Mouse (Mus musculus) macrophage (primary cell): Measurements from ENCODE around the gene Ube2h. TPM values are rescaled to one million over a fixed set of nuclear protein-coding genes. Genes with fewer than 3 reads are reported as not detected.
"Not testable (repeated sequence)": the region's sequence is repeated elsewhere in the genome, so short reads cannot be mapped to it uniquely, and the experiment has no call there.

Experiments used
- H3K27ac ChIP-seq: fragments of 350-480 bp; formaldehyde crosslinking; 2 replicates; pipeline ENCODE4 v1.9.0; 2021
- H3K36me3 ChIP-seq: fragments of 350-480 bp; formaldehyde crosslinking; 2 replicates; pipeline ENCODE4 v1.9.0; 2021; ENCODE audit errors: inconsistent target
- H3K4me3 ChIP-seq: fragments of 350-480 bp; formaldehyde crosslinking; 2 replicates; pipeline ENCODE4 v1.9.0; 2021; ENCODE audit errors: inconsistent target
- H3K79me2 ChIP-seq: fragments of 350-480 bp; formaldehyde crosslinking; 2 replicates; pipeline ENCODE4 v1.9.0; 2021; ENCODE audit errors: inconsistent target
- WGBS: methylation state at CpG from one replicate; pipeline ENCODE4 v1.1.7; 2026; ENCODE audit warnings: inconsistent platforms; ENCODE audit not compliant: missing documents; 5-methylcytosine and 5-hydroxymethylcytosine counted together
- polyA plus RNA-seq: library from polyadenylated mRNA; stranded (reverse); fragments of 250-400 nt; gene quantifications from 3 replicates; pipeline ENCODE4 v1.2.4, GENCODE M21; 2018; ENCODE audit warnings: inconsistent platforms

Ube2h gene
- polyA plus RNA-seq, 1 experiment from 2014 or later, result 32.4 TPM

DNA sequence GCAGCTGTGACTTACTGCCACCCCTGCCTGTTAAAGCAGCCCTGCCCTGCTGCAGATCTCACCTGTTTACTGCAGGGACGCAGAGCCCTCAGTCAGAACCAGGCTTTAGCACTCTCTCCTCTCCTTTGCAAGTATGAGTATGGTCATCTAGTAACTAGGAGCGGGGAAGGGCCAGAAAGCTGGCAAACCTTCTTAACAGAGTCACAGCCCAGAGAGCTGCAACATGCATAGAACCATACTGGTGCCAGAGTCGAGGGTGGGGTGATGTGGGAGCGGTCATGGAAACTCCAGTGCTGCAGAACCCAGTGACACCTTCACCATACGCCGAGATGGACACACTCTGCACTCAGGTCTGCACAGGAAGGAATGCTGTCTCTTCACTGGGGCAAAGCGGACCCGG is 91.9 kb downstream of the Ube2h start:
- peaks cover 4% of the 10 kb centered on the region; the same call in 1 of the 2 replicates for H3K36me3 ChIP-seq
- H3K79me2 ChIP-seq, result no peaks in the 10 kb centered on the region
- H3K4me3 ChIP-seq, result no peak overlapping the region
- WGBS, result 94% methylated on average over 8 of the region's 8 CpGs
- no peak overlapping the region for H3K27ac ChIP-seq

DNA sequence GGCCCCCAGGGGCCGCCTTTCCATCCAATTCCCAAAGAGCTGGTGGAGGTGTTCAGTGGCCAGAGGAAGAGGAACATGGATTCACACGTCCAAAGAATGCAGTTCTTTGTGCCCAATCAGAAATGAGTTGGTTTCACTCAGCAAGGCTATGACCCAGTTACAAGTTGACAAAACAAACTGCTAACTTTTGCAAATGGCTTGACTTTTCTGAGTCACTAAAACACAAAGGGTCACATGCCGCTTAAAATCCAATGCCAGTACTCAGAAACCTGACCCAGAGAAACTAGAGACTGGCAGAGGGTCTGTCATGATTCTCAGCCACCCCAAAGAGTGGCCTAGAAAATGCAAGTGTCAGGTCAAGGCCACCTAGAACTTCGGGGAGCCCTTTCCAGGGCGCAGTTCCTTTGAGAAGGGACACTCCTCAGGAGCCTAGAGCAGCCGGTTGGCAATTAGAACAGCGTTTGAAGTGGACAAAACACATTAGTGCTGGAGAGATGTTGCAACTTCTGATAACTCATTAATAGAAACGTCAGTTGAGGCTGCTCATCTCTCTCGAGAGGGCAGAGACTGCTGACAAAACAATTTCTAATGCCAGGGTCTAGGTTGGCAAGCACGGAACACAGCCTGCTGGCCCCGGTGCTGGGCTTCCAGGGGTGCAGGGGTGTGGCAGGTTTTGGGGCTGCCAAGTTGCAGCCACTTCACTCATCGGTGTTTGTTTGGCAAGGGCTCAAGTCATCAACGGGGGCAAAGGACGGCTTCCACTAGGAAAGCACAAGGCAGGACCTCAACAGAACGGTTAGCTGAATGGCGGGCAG is 92.5 kb downstream of the Ube2h start:
- H3K4me3 ChIP-seq, result no peak overlapping the region
- no peak overlapping the region for H3K27ac ChIP-seq
- WGBS, result 90% methylated on average over 15 of the region's 16 CpGs
- peaks cover 4% of the 10 kb centered on the region; the same call in 1 of the 2 replicates for H3K36me3 ChIP-seq
- H3K79me2 ChIP-seq, result no peaks in the 10 kb centered on the region

DNA sequence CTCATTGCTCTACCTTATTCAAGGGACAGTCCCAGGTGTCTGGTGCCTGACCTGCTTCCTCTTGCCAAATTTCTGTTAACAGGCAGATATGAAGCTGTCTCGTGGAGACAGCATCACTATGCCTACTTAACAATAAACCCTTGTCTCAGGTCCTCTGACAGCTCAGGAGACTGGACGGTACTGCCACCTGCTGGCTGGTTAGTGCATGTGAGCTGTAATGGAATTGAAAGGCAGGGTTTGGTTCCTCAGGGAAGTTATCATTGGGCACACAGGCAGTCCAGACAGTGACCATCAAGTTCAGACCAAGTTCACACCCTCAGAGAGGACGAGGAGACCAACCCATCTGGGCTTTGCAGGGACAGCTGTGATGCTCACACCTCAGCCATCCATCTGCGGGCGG is 93.6 kb downstream of the Ube2h start:
- Histone ChIP-seq H3K27ac (no peak overlapping the region), H3K79me2 (no peaks in the 10 kb centered on the region)
- WGBS, result 36% methylated on average over 5 of the region's 5 CpGs

DNA sequence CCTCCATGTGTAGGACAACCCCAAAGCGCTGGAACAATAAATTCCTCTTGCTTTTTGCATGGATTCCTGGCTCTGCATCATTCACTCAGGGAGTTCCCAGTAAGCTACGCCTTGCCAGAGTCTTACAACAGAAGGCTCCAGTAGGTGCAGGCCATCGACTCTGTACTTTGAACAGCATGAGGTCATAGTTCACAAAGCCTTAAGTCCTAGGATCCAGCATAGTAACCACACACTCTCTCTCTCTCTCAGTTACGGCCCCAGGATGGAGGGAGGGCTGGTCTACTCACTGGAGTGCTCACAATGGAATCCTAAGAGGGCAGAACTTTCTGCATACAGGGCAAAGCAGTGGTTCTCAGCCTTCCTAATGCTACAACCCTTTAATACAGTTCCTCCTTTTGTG is 95.5 kb downstream of the Ube2h start:
- Histone ChIP-seq H3K36me3 (no peaks in the 10 kb centered on the region), H3K79me2 (no peaks in the 10 kb centered on the region), H3K27ac (no peak overlapping the region), H3K4me3 (no peak overlapping the region)
- 87% methylated on average over 4 of the region's 4 CpGs for WGBS

More for the DNA sequence above, 93.6 kb downstream of the Ube2h start:
- H3K4me3 ChIP-seq, result no peak overlapping the region
- H3K36me3 ChIP-seq, result peaks cover 4% of the 10 kb centered on the region; the same call in 1 of the 2 replicates

DNA sequence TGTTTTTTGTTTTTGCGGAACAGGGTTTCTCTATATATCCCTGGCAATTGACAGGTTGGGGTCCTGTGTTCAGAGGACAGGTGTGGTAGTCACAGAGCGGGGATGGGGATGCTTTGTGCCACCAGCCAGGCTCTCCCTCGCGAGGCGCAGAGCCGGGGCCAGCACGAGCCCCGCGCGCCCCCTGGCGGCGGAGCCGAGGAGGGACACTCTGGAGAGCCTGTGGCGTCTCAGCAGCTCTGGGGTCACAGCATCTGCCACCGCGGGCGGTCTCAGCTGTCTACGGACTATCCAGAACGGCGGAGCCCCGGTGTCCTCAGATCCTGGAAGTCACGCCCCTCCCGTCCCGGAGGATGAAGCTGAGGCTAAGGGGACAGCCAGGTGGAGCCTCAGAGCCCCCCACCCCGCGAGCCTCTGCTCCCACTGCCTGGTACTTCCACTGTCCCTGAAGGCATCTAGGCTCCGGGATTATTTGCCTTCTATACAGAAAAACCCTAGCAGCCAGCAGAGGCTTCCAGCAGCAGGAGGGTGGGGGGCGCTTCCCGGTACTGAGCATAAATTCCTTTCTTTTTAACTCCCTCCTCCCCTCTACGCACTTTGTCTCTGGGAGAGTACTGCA is 98.6 kb downstream of the Ube2h start:
- no peaks in the 10 kb centered on the region for H3K79me2 ChIP-seq
- no peak overlapping the region for H3K4me3 ChIP-seq
- no peak overlapping the region for H3K27ac ChIP-seq
- H3K36me3 ChIP-seq, result no peaks in the 10 kb centered on the region
- 9% methylated on average over 30 of the region's 30 CpGs for WGBS

DNA sequence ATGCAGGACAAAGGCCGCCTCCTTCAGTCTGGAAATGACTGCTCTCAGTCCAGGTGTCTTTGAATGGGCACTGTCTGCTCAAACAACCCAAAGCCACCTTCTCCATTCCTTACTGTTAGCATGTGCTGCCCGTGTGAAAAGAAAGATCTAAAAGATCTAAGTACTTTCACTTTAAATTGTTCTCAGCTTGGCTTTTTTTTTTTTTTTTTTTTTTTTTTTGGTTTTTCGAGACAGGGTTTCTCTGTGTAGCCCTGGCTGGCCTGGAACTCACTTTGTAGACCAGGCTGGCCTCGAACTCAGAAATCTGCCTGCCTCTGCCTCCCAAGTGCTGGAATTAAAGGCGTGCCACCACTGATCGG is 99.2 kb downstream of the Ube2h start:
- WGBS, result 62% methylated on average over 2 of the region's 6 CpGs
- not testable (repeated sequence) for H3K27ac ChIP-seq, H3K4me3 ChIP-seq, H3K79me2 ChIP-seq, H3K36me3 ChIP-seq

DNA sequence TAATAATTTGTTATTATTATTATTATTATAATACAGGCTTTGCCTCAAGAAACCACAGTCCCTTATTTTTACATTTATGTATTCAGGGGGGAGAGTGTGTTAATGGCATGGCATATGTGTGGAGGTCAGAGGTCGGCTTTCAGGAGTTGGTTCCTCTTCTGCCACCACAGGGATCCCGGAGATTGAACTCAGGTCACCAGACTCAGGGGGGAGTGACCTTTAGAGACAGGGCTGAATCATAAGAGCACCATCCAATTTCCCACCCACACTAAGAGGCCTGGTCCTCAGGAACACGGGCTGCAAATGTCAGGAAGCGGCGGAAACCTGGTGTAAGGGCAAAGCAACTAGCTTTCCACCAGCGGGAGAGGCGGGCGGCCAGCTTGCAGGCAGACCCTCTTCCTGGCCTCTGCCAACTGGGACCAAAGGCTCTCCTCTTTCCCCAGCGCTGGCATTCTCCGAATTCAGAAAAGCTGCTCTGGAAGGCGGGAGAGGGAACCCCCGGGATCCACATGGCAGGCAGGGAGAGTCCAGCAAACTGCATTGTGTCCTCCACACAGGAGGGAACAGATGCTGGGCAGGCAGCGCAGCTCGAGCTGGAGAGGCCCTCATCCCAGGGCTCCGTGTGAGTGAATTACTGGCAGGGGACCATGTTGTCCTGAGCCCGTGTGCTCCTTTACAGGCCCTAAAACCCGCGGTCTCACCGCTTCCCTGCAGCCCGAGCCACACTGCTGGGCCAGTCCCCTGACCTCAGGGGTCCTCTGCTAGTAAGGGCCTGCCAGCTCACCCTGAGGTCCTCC is 99.8 kb downstream of the Ube2h start:
- WGBS, result 78% methylated on average over 20 of the region's 20 CpGs
- H3K27ac ChIP-seq, result no peak overlapping the region
- H3K79me2 ChIP-seq, result no peaks in the 10 kb centered on the region
- no peak overlapping the region for H3K4me3 ChIP-seq
- no peaks in the 10 kb centered on the region for H3K36me3 ChIP-seq

DNA sequence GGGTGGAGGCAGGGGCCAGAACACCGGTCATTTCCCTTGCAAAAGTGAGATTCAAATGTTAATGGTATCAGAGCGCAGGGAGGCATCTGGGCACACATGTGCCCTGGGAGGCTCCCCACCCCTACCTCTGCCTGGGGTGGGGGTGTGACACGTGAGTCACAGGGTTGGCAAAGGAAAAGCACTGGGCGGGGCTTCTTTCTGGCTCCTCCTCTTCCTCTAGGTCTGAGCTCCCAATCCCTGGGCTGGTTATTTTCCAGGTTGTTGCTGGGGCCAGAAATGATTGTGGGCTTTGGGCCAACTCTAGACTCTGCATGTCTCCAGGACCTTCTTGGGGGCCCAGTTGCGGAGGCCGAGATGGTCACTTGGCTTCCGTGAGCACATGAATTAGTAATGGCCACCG is 108.2 kb downstream of the Ube2h start:
- H3K36me3 ChIP-seq, result no peaks in the 10 kb centered on the region
- H3K27ac ChIP-seq, result no peak overlapping the region
- no peaks in the 10 kb centered on the region for H3K79me2 ChIP-seq
- no peak overlapping the region for H3K4me3 ChIP-seq
- 93% methylated on average over 7 of the region's 8 CpGs for WGBS

DNA sequence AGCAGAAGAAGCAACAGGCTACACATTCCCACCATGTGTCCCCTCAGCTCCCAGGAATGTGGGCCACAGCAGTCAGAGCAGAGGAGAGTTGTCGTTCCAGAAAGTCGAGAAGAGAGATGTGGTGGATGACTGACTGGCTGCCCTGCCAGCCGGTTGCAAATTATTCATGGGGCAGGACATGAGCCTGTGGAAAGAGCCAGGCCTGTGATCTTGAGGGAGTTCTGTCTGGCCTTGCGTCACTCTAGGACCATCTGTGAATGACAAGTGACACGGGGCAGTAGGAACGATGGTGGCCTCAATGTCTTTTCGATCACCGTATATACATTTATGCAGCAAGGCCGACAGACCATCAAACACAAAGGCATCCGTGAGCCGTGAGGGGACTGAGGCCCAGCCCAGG is 108.7 kb downstream of the Ube2h start:
- Histone ChIP-seq H3K4me3 (no peak overlapping the region), H3K27ac (no peak overlapping the region), H3K36me3 (no peaks in the 10 kb centered on the region), H3K79me2 (no peaks in the 10 kb centered on the region)
- WGBS, result 93% methylated on average over 11 of the region's 11 CpGs

DNA sequence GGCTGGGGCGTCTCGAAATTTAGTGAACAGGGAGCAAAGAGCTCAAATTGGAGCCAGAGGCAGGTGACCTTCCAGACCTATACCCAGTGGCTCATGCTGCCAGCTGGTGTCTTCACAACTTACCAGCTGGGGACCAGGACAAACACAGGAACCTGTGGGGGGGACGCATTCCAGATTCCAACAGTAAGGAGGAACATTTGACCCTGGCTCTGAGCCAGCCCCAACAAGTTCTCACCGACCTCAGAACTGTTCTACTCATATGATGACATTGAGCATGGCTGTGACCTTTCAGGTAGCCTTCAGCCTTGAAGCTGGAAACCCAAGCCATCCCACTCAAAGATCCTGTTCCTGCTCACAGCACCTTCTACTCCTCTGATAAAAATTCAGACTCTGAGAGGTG is 120.7 kb downstream of the Ube2h start:
- no peaks in the 10 kb centered on the region for H3K36me3 ChIP-seq
- H3K27ac ChIP-seq, result no peak overlapping the region
- no peak overlapping the region for H3K4me3 ChIP-seq
- WGBS, result 85% methylated on average over 4 of the region's 4 CpGs
- H3K79me2 ChIP-seq, result no peaks in the 10 kb centered on the region

DNA sequence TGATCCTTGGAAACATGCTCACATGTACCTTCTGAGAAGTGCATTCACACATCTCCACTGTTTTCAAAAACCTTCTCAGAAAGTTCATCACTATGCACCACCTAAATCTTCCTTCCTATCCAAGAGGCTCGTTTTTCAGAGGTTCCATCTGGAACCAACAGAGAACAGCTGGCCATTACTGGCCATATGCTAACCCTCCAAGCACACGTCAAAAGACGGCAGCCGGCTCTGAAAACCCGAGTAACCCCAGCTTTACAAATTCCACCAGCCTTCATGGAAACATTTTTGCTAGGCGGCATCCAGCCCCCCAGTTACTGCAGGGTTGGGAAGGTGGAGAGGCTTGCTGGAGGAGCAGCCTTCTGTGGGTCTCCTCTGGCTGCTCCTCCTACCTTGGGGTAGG is 122.3 kb downstream of the Ube2h start:
- H3K79me2 ChIP-seq, result no peaks in the 10 kb centered on the region
- H3K27ac ChIP-seq, result no peak overlapping the region
- H3K36me3 ChIP-seq, result no peaks in the 10 kb centered on the region
- WGBS, result 69% methylated on average over 4 of the region's 6 CpGs
- no peak overlapping the region for H3K4me3 ChIP-seq

DNA sequence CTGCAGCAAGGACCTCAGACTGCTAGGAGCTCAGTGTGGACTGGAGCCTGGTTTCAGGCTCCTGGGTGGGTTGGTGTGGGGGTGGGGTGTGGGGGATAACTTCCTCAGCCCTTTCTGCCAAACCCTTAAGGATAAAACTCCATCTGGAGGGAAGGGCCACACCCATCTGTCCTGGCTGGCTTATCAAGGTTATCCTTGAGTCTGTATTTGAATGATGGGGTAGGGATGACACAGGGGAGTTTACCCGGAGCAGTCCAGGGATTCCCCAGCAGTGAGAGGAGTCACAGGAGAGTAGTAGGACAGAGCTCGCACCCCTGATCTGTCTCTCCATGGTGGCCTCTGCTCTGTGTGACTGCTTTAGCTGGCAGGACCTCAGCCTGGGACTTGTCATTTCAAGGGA is 124.0 kb downstream of the Ube2h start:
- no peaks in the 10 kb centered on the region for H3K79me2 ChIP-seq
- 62% methylated on average over 2 of the region's 2 CpGs for WGBS
- H3K27ac ChIP-seq, result no peak overlapping the region
- no peak overlapping the region for H3K4me3 ChIP-seq
- no peaks in the 10 kb centered on the region for H3K36me3 ChIP-seq

DNA sequence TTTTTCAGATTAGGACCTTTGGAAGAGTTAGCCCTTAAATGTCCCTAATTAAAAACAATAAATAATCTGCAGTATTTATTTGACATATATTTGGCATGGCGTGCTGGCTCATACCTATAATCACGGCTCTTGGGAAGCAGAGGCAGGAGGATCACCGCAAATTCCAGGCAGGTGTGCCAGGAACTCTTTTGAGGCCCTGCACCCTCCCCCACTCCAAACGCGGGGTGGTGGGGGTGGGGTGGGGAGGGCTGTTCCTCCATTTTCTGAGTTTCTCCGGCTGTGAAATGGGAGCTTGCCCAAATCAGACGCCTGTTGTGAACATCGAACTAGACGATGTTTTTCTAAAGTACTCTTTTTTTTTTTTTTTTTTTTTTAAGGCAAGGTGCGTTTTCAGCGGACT is 125.3 kb downstream of the Ube2h start:
- H3K27ac ChIP-seq, result no peak overlapping the region
- no peaks in the 10 kb centered on the region for H3K79me2 ChIP-seq
- WGBS, result 27% methylated on average over 11 of the region's 11 CpGs
- H3K4me3 ChIP-seq, result no peak overlapping the region
- H3K36me3 ChIP-seq, result no peaks in the 10 kb centered on the region

DNA sequence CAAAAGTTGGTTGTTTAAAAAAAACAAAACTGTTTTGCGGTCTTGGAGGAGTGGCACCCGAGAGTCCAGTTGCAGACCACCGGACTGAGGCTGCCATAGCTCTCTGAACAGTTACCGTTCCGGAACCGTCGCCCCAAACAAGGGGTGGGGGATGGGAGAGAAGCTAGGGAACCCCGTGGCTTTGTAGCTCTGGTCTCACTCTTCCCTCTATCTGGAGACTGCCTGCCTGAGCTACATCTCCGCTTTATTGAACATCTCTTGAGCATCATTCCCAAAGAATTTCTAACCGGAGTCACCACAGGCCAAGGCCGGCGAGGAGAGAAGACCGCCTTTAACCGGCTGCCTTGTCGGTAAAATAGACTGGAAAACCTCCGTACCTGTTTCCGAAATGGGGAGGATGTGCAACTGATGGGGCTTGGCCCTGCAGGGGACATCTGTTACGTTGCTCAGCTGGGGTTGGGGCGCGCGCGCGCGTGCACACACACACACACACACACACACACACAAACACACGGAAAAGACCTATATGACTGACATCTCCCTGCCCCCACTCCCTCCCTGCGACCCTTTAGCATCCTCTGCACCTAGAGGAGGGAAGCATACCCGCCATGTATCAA is 126.2 kb downstream of the Ube2h start:
- H3K4me3 ChIP-seq, result no peak overlapping the region
- H3K36me3 ChIP-seq, result no peaks in the 10 kb centered on the region
- no peak overlapping the region for H3K27ac ChIP-seq
- 12% methylated on average over 27 of the region's 27 CpGs for WGBS
- no peaks in the 10 kb centered on the region for H3K79me2 ChIP-seq

DNA sequence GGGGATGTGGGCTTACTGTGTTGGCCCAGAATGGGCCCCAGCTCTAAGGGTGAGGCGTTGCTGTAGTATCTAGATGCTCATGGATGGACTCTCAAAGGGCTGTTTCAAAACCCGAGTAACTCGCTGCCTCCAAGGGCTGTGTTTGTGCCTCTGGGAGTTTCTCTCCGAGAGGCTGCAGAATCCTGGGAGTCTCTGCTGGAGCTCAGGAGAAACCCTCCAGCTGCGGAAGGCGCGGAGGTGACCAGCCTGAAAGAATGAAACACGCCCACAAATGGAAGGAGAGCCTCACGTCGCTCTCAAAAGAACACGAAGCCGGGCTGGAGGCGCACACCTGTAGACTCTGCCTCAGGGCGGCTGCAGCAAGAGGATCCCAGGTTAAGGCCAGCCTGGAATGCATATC is 127.0 kb downstream of the Ube2h start:
- no peaks in the 10 kb centered on the region for H3K36me3 ChIP-seq
- H3K79me2 ChIP-seq, result no peaks in the 10 kb centered on the region
- no peak overlapping the region for H3K27ac ChIP-seq
- H3K4me3 ChIP-seq, result no peak overlapping the region
- WGBS, result 14% methylated on average over 14 of the region's 14 CpGs
